18 mouse cellular contexts compared by ENCODE assay signal in the genomic region with DNA sequence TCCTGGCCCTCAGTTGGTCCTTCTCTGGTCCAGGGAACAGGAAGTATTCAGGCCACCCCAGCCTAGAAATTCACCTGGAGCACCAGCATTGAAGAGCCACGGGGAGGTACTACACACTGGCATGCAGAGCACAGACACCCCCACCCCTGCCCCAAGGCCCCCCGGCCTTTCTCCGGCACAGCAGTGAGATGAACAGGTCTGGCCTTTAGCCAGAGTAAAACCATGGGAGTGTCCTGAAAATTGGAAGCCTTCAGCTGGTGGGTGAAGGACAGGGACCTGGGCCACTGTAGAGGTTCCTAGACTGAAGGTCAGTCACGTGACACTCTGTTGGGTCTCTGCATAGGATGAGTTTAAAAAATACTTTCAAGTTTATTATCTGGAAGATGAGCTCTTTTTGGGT. TPM values are rescaled to one million over a fixed set of nuclear protein-coding genes. Genes with fewer than 3 reads are reported as not detected.
DNase-seq lines count a peak whose midpoint lies in the region.
"Had no signal": no experiment of that assay in that cellular context is flagged by ENCODE, and none has a peak within 500 bp of the region (broad histone marks: within the 10 kb centered on the region; RNA-seq: fewer than 3 reads in every experiment).

No protein-coding gene starts in this region.

- no peak overlapping the region for H3K4me3 ChIP-seq in heart, embryonic 10.5 days
- H3K4me3 ChIP-seq: embryonic facial prominence, embryonic 13.5 days; embryonic facial prominence, embryonic 15.5 days; erythroblast, embryonic 14.5 days; forebrain, embryonic 10.5 days; forebrain, embryonic 12.5 days had no signal

- H3K27ac ChIP-seq in heart, embryonic 10.5 days, result no peak overlapping the region
- H3K27ac ChIP-seq: embryonic facial prominence, embryonic 13.5 days; embryonic facial prominence, embryonic 15.5 days; forebrain, embryonic 10.5 days; forebrain, embryonic 12.5 days had no signal

- 0 out of 2 replicates have a peak, but pooled peaks cover 9% of the 10 kb centered on the region for H3K4me1 ChIP-seq in heart, embryonic 10.5 days
- H3K4me1 ChIP-seq: embryonic facial prominence, embryonic 15.5 days; forebrain, embryonic 10.5 days; forebrain, embryonic 12.5 days had no signal

- WGBS in heart, embryonic 10.5 days, result 87% methylated on average over 4 of the region's 4 CpGs

- H3K27me3 ChIP-seq in heart, embryonic 10.5 days (ENCODE audit: insufficient read depth, poor library complexity, severe bottlenecking), result no peaks in the 10 kb centered on the region
- H3K27me3 ChIP-seq: embryonic facial prominence, embryonic 13.5 days; embryonic facial prominence, embryonic 15.5 days; forebrain, embryonic 12.5 days had no signal

- H3K9me3 ChIP-seq in heart, embryonic 10.5 days, result no peaks in the 10 kb centered on the region
- H3K9me3 ChIP-seq: embryonic facial prominence, embryonic 13.5 days; embryonic facial prominence, embryonic 15.5 days; forebrain, embryonic 10.5 days; forebrain, embryonic 12.5 days had no signal

- H3K36me3 ChIP-seq in heart, embryonic 10.5 days, result peaks cover 32% of the 10 kb centered on the region

- peak; percentile 30 for DNase-seq in adrenal gland, adult 2 months
- DNase-seq in adrenal gland, adult 8-10 months, result no peak
- DNase-seq in adrenal gland, postnatal 14 days, result peak; percentile 62
- DNase-seq in adrenal gland, postnatal 25 days, result no peak
- DNase-seq in heart, embryonic 10.5 days (ENCODE audit: low spot score), result peak; percentile 59
- no peak for DNase-seq in heart, postnatal 25 days (ENCODE audit: low spot score)
- DNase-seq: cerebellum, adult 11 months; cerebellum, adult 18-20 months; cerebellum, adult 8-10 months; cerebellum, adult 9-11 months; cerebellum, postnatal 14 days; cerebellum, postnatal 36 days; embryo, embryonic 11 days had no signal

- intact Hi-C loops in heart, postnatal 25 days (cut with DNase I), result no loop called here

RNA-seq across cellular contexts. Expression of a gene that starts 10.4 kb away (rescaled TPM):
- total RNA-seq in adrenal gland, adult 2 months (2021), result 10 to 100 TPM; 40.7 to 42.4 TPM
- polyA plus RNA-seq in adrenal gland, adult 2 months (2012; rRNA removed), result 49.1 and 62.3 TPM in 2 replicates
- total RNA-seq in adrenal gland, adult 8-10 months (2022), result 10 to 100 TPM; 43.2 to 55.3 (median 49.1) TPM
- total RNA-seq in adrenal gland, postnatal 14 days (2021), result 46.8 and 47.4 TPM in 2 replicates
- total RNA-seq in adrenal gland, postnatal 25 days (2021), result 53.1 and 58.0 TPM in 2 replicates
- polyA plus RNA-seq in heart, embryonic 10.5 days (2016; fragmentation: Nextera tagmentation; extraction: Ambion mirVana), result 126 and 129 TPM in 2 replicates
- 10 to 100 TPM; 27.1 to 28.7 TPM for total RNA-seq in heart, postnatal 25 days (2021)

RNA-seq across cellular contexts. Expression of a gene that starts 44.8 kb away (rescaled TPM):
- 10 to 100 TPM; 59.4 to 86.9 TPM for total RNA-seq in adrenal gland, adult 2 months (2021)
- polyA plus RNA-seq in adrenal gland, adult 2 months (2012; rRNA removed), result 10.0 and 13.9 TPM in 2 replicates
- total RNA-seq in adrenal gland, adult 8-10 months (2022), result 10 to 100 TPM; 55.1 to 93.1 (median 78.1) TPM
- 81.9 and 82.2 TPM in 2 replicates for total RNA-seq in adrenal gland, postnatal 14 days (2021)
- total RNA-seq in adrenal gland, postnatal 25 days (2021), result 59.6 and 88.3 TPM in 2 replicates
- 7.4 and 11.5 TPM in 2 replicates for polyA plus RNA-seq in heart, embryonic 10.5 days (2016; fragmentation: Nextera tagmentation; extraction: Ambion mirVana)
- 10 to 100 TPM; 26.0 to 27.3 TPM for total RNA-seq in heart, postnatal 25 days (2021)

Comparison
In these comparisons a context has a peak if more than half of its experiments do, and no peak if none do; other contexts are left out.
1. DNase-seq: peak in adrenal gland, adult 2 months (single experiment), adrenal gland, postnatal 14 days (single experiment) and heart, embryonic 10.5 days (single experiment); none in adrenal gland, adult 8-10 months (single experiment), adrenal gland, postnatal 25 days (single experiment) and heart, postnatal 25 days (single experiment).